Mouse (Mus musculus): ENCODE measurements around the gene Icam1. TPM values are rescaled to one million over a fixed set of nuclear protein-coding genes. Genes with fewer than 3 reads are reported as not detected.

Icam1 gene
- total RNA-seq, 2 experiments from 2014 or later = 8.5 to 10.1 TPM

DNA sequence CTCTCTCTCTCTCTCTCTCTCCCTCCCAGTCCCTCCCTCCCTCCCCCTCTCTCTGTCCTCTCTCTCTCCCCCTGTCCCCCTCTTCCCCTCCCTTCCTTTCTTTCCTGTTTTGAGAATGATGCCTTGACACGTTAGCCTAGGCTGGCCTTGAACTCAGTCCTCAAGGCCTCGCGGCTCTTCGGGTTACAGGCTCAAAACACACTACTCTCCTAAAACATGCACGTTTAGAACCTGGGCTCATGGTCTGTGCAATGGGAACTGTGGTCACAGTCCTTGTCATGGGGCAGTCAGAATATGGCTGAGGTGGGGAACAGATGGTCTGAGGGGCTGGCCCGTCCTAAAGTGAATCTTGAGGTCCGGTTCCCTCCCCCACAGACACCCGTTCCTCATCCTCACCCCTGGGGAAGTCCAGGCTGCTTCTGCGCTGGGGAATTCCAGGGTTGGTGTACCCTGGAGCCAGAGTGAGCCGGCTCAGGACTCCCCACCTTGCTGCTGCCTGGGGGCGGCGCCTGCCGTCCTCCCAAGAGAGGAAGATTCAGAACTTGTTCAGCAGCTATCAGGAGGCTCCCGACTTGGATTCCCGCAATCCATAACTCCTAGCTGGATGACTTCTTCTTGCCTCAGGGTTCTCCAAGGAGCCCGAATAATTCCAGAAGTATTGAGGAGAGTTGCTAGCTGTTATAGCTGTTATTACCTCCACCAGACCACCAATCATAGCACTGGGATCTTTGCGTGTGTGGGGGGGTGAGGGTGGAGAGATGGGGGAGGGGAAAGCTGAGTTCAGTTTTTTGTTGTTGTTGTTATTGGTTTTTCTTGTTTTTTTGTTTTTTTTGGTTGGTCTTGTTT, 769 bp downstream of the Icam1 start:
- DNase-seq = peak in 1 of 2 experiments; percentile 27
- intact Hi-C loops (cut with DNase I) = no loop called here

GRCm38 (mm10) chr9:21017177-21017575, 1.4 kb downstream of the Icam1 start:
- intact Hi-C loops (cut with DNase I) = no loop called here
- no peak for DNase-seq

DNA sequence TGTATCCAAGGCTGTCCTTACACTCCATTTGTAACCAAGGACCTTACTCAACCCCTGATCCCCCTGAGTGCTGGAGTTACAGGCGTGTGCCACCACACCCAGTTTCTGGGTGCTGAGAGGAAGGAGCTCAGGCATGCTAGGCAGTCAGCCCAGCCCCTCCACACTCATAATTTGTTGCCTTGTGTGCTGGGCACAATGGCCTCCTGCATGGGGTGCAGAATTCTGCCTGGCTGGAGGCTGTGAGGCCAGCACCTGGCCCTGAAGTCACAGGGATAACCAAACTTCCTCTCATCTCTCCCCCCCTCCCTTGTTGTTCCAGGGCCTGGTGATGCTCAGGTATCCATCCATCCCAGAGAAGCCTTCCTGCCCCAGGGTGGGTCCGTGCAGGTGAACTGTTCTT, 2.8 kb downstream of the Icam1 start:
- intact Hi-C loops (cut with DNase I) = no loop called here
- DNase-seq = no peak

GRCm38 (mm10) chr9:21021363-21021762, 5.6 kb downstream of the Icam1 start:
- intact Hi-C loops (cut with DNase I) = no loop called here
- DNase-seq = no peak

- no peak for DNase-seq
Observed at GRCm38 (mm10) chr9:21022288-21022687, 6.5 kb downstream of the Icam1 start.

DNA sequence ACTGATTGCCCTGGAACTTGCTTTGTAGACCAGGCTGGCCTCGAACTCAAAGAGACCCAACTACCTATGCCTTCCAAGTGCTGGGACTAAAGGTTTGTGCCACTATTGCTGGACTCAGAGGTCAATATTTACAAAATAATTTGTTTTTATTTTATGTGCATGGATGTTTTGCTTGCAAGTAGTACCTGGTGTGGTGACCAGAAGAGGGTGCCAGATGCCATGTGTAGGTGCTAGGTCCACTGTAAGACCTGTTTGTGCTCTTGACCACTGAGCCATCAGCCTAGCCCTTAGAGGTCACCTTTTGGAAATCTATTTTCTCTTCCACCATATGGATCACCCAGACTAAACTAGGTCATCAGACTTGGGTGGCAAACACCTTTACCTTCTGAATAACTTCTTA, 6.9 kb downstream of the Icam1 start:
- DNase-seq = no peak
- intact Hi-C loops (cut with DNase I) = no loop called here

More at GRCm38 (mm10) chr9:21022288-21022687, 6.5 kb downstream of the Icam1 start:
- intact Hi-C loops (cut with DNase I) = no loop called here

GRCm38 (mm10) chr9:21025258-21025810, 9.5 kb downstream of the Icam1 start:
- DNase-seq = no peak
- intact Hi-C loops (cut with DNase I) = no loop called here

GRCm38 (mm10) chr9:21026849-21027248, 11.1 kb downstream of the Icam1 start:
- intact Hi-C loops (cut with DNase I) = no loop called here
- DNase-seq = no peak

- intact Hi-C loops (cut with DNase I) = loop anchor here (2.0 kb wide), 1 partner anchor 25 kb away; the partner anchor contains the start of gene Mrpl4
- DNase-seq = no peak
Observed at GRCm38 (mm10) chr9:21027774-21028290, 12.0 kb downstream of the Icam1 start.

- intact Hi-C loops (cut with DNase I) = loop anchor here (2.0 kb wide), 1 partner anchor 26 kb away; the partner anchor contains the start of gene Mrpl4
- no peak for DNase-seq
Observed at GRCm38 (mm10) chr9:21028560-21029110, 12.8 kb downstream of the Icam1 start.

- intact Hi-C loops (cut with DNase I) = loop anchor here (2.0 to 5.0 kb wide), 3 partner anchors 27 to 107 kb away; partner anchors contain the start of genes Gm38431, Mrpl4 and Raver1
- peak; percentile 84 to 89 for DNase-seq
Observed at GRCm38 (mm10) chr9:21029291-21030054, 13.7 kb downstream of the Icam1 start, which contains the start of gene Icam4. TSS of gene Icam4 (plus strand) at chr9:21029373.

DNA sequence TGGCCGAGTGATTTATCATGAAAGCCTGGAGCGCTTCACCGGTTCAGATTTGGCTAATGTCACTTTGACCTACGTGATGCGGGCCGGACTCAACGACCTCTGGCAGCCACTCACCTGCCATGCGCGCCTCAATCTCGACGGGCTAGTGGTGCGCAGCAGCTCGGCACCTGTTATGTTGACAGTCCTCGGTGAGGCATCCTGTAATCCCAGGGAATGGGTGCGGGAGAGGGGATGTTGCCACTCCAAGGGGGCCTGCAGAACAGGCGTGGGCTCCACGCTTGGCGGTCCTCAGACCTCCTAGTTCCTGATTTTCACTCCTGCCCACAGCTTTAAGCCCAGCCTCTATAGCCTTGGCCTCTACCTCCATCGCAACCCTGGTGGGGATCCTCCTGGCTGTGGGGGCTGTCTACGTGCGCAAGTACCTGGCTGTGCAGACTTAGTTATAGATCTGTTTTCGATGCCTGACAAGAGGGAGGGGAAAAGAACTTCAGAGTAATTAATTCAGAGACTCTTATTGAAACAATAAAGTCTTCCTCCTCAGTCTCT, 14.3 kb downstream of the Icam1 start:
- DNase-seq = no peak
- intact Hi-C loops (cut with DNase I) = loop anchor here (2.0 to 5.0 kb wide), 2 partner anchors 62 to 107 kb away; partner anchors contain the start of genes Gm38431 and Raver1

GRCm38 (mm10) chr9:21030781-21031250, 15.0 kb downstream of the Icam1 start:
- DNase-seq = peak; percentile 83 to 89
- intact Hi-C loops (cut with DNase I) = loop anchor here (2.0 to 5.0 kb wide), 2 partner anchors 61 to 106 kb away; partner anchors contain the start of genes Gm38431 and Raver1

DNA sequence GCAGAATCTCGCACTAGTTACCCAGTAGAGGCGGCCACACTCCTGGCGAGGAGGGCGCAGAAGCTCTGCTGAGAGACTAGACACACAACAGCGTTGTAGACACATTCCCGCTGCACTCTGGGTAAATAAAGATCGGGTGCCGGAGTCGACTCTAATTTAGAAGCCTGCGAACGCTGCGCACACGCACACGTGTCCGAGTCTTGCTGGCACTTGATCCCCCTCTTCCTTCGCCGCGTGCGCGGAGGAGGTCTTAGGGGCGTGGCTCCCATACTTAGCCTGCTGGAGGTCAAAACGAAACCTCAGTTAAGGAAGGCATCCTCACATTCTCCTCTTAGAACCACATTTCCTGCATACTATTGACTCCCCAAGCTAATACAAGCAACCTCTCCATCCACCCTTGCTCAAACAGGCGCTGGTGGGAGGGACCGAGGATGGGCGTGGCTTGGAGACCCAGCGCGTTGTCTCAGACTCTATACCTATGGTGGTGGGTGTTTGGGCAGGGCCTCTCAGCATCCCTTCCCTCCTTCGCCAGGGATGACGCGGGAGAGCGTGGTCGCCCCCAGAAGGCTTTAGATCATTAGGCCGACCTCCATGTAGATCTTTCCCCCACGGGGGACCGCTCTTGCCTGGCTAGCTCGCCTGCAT, 15.6 kb downstream of the Icam1 start:
- peak; percentile 57 to 59 for DNase-seq

GRCm38 (mm10) chr9:21031896-21032351, 16.1 kb downstream of the Icam1 start, which contains the start of gene Icam5:
TSS of gene Icam5 (plus strand) at chr9:21032073.
- DNase-seq = peak in 1 of 2 experiments; percentile 35
- intact Hi-C loops (cut with DNase I) = loop anchor here (2.0 to 5.0 kb wide), 2 partner anchors 60 to 105 kb away; partner anchors contain the start of genes Gm38431 and Raver1

More for the DNA sequence above, 15.6 kb downstream of the Icam1 start:
- intact Hi-C loops (cut with DNase I) = loop anchor here (2.0 to 5.0 kb wide), 2 partner anchors 61 to 105 kb away; partner anchors contain the start of genes Gm38431 and Raver1

- DNase-seq = no peak
- intact Hi-C loops (cut with DNase I) = loop anchor here (5.0 kb wide), 1 partner anchor 60 kb away; the partner anchor contains the start of genes Gm38431 and Raver1
Observed at GRCm38 (mm10) chr9:21032491-21032890, 16.7 kb downstream of the Icam1 start.

DNA sequence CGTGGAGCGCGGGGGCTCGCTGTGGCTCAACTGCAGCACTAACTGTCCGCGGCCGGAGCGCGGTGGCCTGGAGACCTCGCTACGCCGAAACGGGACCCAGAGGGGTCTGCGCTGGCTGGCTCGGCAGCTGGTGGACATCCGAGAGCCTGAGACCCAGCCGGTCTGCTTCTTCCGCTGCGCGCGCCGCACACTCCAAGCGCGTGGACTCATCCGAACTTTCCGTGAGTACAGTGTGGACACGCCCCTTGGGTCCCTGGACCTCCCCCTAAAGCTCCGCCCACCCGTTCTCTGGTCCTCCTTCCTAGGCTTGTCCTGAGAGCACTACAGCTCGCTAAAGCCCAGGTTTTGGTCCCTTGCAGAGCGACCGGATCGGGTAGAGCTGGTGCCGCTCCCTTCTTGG, 17.4 kb downstream of the Icam1 start:
- DNase-seq = peak; percentile 81 to 89
- intact Hi-C loops (cut with DNase I) = loop anchor here (5.0 kb wide), 1 partner anchor 59 kb away; the partner anchor contains the start of genes Gm38431 and Raver1

- DNase-seq = no peak
- intact Hi-C loops (cut with DNase I) = loop anchor here (5.0 kb wide), 1 partner anchor 58 kb away; the partner anchor contains the start of genes Gm38431 and Raver1
Observed at GRCm38 (mm10) chr9:21034481-21035085, 18.8 kb downstream of the Icam1 start.
